Mouse (Mus musculus) hindbrain, embryonic 16.5 days (tissue): Measurements from ENCODE around the gene N4bp1. TPM values are rescaled to one million over a fixed set of nuclear protein-coding genes. Genes with fewer than 3 reads are reported as not detected.

Experiments used
- ATAC-seq: fragments of 200-750 bp; cut with Nextera tagmentation; 2 replicates; pipeline ENCODE4 v1.8.0; 2017; ENCODE audit warnings: moderate TSS enrichment, moderate library complexity
- H3K27ac ChIP-seq: fragments of 300-500 bp; sonication (generic); 2 replicates; pipeline ENCODE4 v1.5.1; 2014; ENCODE audit warnings: low read depth, mild to moderate bottlenecking, control low read depth, low read length, moderate library complexity
- H3K27me3 ChIP-seq: fragments of 300-500 bp; sonication (generic); replicated peaks from 2 replicates; pipeline ENCODE4 v1.6.1; 2014; ENCODE audit warnings: low read length; ENCODE audit not compliant: control insufficient read depth, insufficient read depth
- H3K36me3 ChIP-seq: fragments of 300-500 bp; sonication (generic); 2 replicates; pipeline ENCODE4 v1.6.1; 2014; ENCODE audit warnings: mild to moderate bottlenecking, low read length, moderate library complexity, mixed read lengths; ENCODE audit not compliant: control insufficient read depth, insufficient read depth
- H3K4me1 ChIP-seq: fragments of 300-500 bp; sonication (generic); 2 replicates; pipeline ENCODE4 v1.6.1; 2014; ENCODE audit warnings: low read depth, low read length; ENCODE audit not compliant: control insufficient read depth, insufficient read depth
- H3K4me2 ChIP-seq: fragments of 300-500 bp; sonication (generic); 2 replicates; pipeline ENCODE4 v1.6.1; 2014; ENCODE audit warnings: mild to moderate bottlenecking, low read length, control low read depth, moderate library complexity
- H3K4me3 ChIP-seq: fragments of 300-500 bp; sonication (generic); 2 replicates; pipeline ENCODE4 v1.5.1; 2014; ENCODE audit warnings: mild to moderate bottlenecking, low read length, control low read depth, moderate library complexity
- H3K9ac ChIP-seq: fragments of 300-500 bp; sonication (generic); 2 replicates; pipeline ENCODE4 v1.6.1; 2014; ENCODE audit warnings: low read depth, mild to moderate bottlenecking, control low read depth, low read length, moderate library complexity
- H3K9me3 ChIP-seq: fragments of 300-500 bp; sonication (generic); 2 replicates; pipeline ENCODE4 v1.6.1; 2014; ENCODE audit warnings: mild to moderate bottlenecking, low read length, moderate library complexity; ENCODE audit not compliant: control insufficient read depth
- WGBS: fragments of 180-500 bp; shearing (Covaris S2); extraction: QIAGEN DNeasy Blood & Tissue Kit; methylation state at CpG from one replicate; pipeline ENCODE4 v1.1.7; 2014; 5-methylcytosine and 5-hydroxymethylcytosine counted together
- polyA plus RNA-seq: library from polyadenylated mRNA; unstranded; fragments of >200 nt; fragmentation: Nextera tagmentation; extraction: Ambion mirVana; gene quantifications from 2 replicates; pipeline ENCODE4 v1.2.1, GENCODE M21; 2015

Gene N4bp1
- polyA plus RNA-seq, result 7.7 and 9.5 TPM in 2 replicates

DNA sequence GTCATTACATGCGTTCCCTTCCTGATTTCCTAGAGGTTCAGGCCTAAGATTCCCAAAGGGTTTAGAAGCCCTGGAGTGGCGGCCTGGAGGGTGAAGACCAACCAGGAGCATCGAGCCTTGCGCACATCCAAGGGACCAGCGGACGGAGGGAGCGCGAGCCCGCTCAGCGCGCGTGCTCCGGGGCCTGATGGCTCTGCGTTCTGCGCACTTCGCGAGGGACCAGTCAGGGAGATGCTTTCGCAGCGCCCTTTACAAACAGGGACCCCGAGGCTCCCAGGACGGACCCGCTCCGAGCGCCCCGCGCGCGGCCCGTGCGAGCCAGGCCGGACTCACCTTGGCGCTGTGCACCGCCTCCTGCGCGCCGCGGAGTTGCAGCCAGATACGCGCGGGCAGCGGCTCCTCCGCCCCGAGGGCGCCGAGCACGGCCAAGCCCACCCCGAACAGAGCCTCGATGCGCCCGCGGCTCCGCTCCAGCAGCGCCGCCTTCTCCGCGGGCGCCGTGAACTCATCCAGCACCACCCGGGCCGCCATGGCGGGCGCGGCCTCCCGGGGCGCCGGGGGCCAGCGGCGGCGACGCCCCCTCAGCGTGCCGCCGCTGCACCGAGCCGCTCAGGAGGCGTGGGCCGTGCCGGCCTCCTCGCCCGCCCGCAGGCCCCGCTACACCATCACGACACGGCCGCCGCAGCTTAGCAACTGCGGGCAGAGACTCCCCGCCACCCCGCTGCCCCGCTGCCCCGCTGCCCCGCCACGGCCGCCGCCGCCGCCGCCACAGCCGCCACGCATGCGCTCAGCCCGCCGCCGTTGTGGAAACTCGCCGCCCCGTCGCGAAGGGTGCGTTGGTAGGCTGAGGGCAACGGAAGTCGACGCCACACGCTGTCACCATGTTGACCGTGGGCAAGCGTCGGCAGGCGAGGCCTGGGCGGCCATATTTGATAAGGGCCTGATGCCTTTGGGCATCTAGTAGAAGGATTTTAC, at the start of gene N4bp1:
Gene N4bp1, minus strand, starts transcription at position 770 of the 975 bp plus-strand sequence.
- Histone ChIP-seq H3K4me3 (peak within 1 kb of the TSS; percentile 88), H3K9ac (peak within 1 kb of the TSS; percentile 83), H3K36me3 (peaks cover 1% of the 10 kb centered on the region; the same call in 1 of the 2 replicates), H3K4me1 (peaks cover 20% of the 10 kb centered on the region), H3K27me3 (no peaks in the 10 kb centered on the region), H3K4me2 (peak within 1 kb of the TSS; percentile 98), H3K9me3 (no peaks in the 10 kb centered on the region), H3K27ac (peak within 1 kb of the TSS; percentile 97)
- ATAC-seq, result peak; percentile 96
- WGBS, result under 1% methylated on average over 101 of the region's 119 CpGs

DNA sequence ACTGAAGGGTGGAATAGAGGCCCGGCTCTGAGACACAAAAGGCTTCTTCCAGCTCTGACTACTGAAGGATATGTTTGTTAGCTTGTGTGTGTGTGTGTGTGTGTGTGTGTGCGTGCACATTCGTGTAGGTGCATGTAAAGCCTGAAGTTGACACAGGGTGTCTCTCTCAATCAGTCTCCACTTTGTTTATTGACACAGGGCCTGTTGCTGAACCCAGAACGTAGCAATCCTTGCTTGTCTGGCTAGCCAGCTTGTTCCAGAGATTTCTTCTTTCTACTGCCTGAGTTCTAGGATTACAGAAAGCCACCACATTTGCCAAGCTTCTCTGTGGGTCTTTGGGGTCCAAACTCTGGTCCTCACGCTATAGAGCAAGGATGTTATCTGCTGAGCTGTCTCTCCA, 49.8 kb upstream of the N4bp1 start:
- Histone ChIP-seq H3K27ac (no peak overlapping the region), H3K4me2 (no peak overlapping the region), H3K9ac (no peak overlapping the region), H3K27me3 (no peaks in the 10 kb centered on the region), H3K9me3 (peaks cover 2% of the 10 kb centered on the region; the same call in 1 of the 2 replicates), H3K4me3 (no peak overlapping the region), H3K36me3 (no peaks in the 10 kb centered on the region), H3K4me1 (no peaks in the 10 kb centered on the region)
- 62% methylated on average over 5 of the region's 5 CpGs for WGBS
- ATAC-seq, result no peak

DNA sequence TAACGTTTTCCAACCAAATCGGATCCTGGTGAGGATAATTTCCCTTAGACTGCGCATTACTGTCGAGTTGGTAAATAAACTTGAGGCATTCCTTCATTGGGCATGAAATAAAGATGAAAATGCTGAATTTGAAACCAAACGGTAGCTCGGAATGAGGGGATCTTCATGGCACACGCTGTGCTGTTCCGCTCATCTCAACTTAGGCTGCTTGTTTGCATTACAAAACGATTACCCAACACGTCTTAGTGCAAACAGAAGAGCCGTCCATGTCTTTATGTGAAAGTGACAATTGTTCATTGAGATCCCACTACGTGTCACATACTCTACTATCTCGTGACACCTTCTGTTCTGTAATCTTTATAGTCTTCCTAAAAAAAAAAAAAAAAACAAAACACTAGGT, 49.3 kb upstream of the N4bp1 start:
- Histone ChIP-seq H3K36me3 (no peaks in the 10 kb centered on the region), H3K4me1 (no peaks in the 10 kb centered on the region), H3K9ac (no peak overlapping the region), H3K27me3 (no peaks in the 10 kb centered on the region), H3K4me3 (no peak overlapping the region), H3K4me2 (no peak overlapping the region), H3K27ac (no peak overlapping the region), H3K9me3 (peaks cover 2% of the 10 kb centered on the region; the same call in 1 of the 2 replicates)
- no peak for ATAC-seq
- WGBS, result 47% methylated on average over 13 of the region's 13 CpGs

DNA sequence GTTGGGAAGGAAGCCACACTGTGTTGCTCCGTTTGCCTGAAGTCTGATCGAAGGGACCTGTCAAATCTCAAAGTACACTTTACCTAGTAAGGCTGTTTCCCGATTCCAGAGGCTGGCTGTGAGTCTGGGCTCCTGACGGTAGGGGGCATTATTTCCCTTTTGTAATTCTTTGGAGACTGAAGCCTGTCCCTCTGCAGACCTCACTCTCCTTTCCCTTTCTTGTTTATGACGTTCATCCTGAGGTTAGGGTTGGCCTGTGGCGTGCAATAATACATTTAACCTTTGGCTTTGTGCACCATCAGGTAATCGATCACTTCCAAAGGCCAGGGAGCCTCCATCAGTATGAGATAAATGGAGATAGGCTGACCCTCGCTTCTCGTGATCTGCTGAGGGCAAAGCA, 48.8 kb upstream of the N4bp1 start:
- 17% methylated on average over 9 of the region's 9 CpGs for WGBS
- H3K4me3 ChIP-seq, result no peak overlapping the region
- H3K27me3 ChIP-seq, result no peaks in the 10 kb centered on the region

GRCm38 (mm10) chr8:86926237-86926636, 41.2 kb upstream of the N4bp1 start:
- Histone ChIP-seq H3K4me3 (no peak overlapping the region), H3K36me3 (no peaks in the 10 kb centered on the region), H3K4me2 (no peak overlapping the region), H3K4me1 (peaks cover 5% of the 10 kb centered on the region; the same call in 1 of the 2 replicates), H3K9ac (no peak overlapping the region), H3K9me3 (peaks cover 2% of the 10 kb centered on the region; the same call in 1 of the 2 replicates), H3K27ac (no peak overlapping the region), H3K27me3 (no peaks in the 10 kb centered on the region)
- ATAC-seq, result no peak
- 59% methylated on average over 8 of the region's 8 CpGs for WGBS

More for the DNA sequence above, 48.8 kb upstream of the N4bp1 start:
- 0 out of 2 replicates have a peak overlapping the region, but pooled peaks have one; percentile 4 for H3K9ac ChIP-seq
- H3K4me2 ChIP-seq, result 0 out of 2 replicates have a peak overlapping the region, but pooled peaks have one; percentile 9
- H3K27ac ChIP-seq, result no peak overlapping the region
- ATAC-seq, result peak; percentile 52; the same call in 1 of the 2 replicates
- H3K9me3 ChIP-seq, result peaks cover 2% of the 10 kb centered on the region; the same call in 1 of the 2 replicates
- no peaks in the 10 kb centered on the region for H3K4me1 ChIP-seq
- no peaks in the 10 kb centered on the region for H3K36me3 ChIP-seq

DNA sequence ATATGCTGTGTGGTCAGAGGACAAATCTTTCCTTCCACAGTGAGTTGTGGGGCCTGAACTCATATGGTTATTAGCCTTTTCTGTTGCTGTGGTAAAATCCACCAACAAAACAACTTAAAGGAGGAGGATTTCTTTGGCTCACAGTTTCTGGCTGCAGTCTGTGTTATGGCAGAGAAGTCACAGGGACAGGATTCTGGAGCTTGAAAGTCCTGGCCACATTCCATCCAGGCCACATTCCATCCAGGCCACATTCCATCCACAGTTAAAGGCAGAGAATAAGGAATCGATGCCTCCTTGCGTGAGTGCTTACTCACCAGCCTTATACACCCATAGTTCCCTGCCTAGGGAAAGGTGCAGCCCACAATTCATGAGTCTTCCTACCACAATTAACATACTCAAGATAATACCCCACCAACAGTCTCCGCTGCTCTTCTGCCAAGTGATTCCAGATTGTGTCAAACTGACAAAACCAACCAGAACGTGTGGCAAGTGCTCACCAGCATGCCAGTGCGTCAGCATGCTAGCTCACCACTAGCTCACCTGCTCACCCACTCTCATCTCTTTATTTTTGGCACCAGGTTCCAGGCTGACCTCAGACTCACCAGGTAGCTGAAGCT, 38.3 kb upstream of the N4bp1 start:
- no peaks in the 10 kb centered on the region for H3K27me3 ChIP-seq
- 85% methylated on average over 5 of the region's 5 CpGs for WGBS

DNA sequence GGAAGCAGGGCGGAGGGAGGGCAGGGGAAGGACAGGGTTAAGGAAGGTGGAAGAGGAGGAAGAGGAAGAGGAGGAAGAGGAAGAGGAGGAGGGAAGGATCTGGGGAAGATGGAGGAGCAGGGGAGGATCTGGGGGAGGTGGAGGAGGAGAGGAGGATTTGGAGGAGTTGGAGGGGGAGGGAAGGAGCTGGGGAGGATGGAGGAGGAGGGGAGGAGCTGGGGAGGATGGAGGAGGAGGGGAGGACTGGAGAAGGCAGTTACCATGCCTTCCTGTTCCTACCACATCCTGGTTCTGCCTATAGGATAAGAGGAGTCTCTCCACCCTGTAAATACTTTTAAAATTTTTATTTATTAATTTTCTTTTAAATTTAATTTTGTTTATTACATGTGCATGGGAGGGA, 37.6 kb upstream of the N4bp1 start:
- no peak overlapping the region for H3K4me3 ChIP-seq
- H3K9ac ChIP-seq, result no peak overlapping the region
- H3K4me1 ChIP-seq, result peaks cover 5% of the 10 kb centered on the region; the same call in 1 of the 2 replicates
- no peaks in the 10 kb centered on the region for H3K36me3 ChIP-seq
- 76% methylated on average over 1 of the region's 1 CpGs for WGBS
- no peak for ATAC-seq
- no peaks in the 10 kb centered on the region for H3K9me3 ChIP-seq
- H3K4me2 ChIP-seq, result no peak overlapping the region
- no peak overlapping the region for H3K27ac ChIP-seq
- no peaks in the 10 kb centered on the region for H3K27me3 ChIP-seq

More for the DNA sequence above, 38.3 kb upstream of the N4bp1 start:
- Histone ChIP-seq H3K4me1 (peaks cover 5% of the 10 kb centered on the region; the same call in 1 of the 2 replicates), H3K4me2 (no peak overlapping the region), H3K27ac (no peak overlapping the region), H3K36me3 (no peaks in the 10 kb centered on the region), H3K9ac (no peak overlapping the region), H3K9me3 (no peaks in the 10 kb centered on the region), H3K4me3 (no peak overlapping the region)
- no peak for ATAC-seq

DNA sequence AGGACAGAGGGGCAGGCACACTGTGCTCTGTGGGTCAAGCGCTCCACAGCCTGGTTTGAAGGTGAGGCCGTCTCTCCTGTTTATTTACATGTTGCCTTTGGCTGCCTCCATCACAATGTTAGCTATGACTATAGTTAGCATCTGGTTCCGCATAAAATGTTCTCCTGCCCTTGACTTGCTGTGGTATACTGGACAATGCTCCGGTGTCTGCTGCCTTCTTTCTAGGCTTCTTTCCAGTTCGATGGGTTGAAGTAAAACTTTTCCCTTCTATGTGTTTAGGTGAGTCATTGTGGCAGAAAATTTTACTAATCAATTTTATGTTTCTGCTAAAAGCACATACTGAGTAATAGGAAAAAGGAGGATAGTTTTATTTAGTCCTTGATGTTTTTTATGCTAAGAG, 37.1 kb upstream of the N4bp1 start:
- WGBS, result 75% methylated on average over 5 of the region's 5 CpGs
- Histone ChIP-seq H3K36me3 (no peaks in the 10 kb centered on the region), H3K27me3 (no peaks in the 10 kb centered on the region), H3K9me3 (no peaks in the 10 kb centered on the region), H3K27ac (no peak overlapping the region), H3K9ac (no peak overlapping the region), H3K4me1 (peaks cover 5% of the 10 kb centered on the region; the same call in 1 of the 2 replicates), H3K4me2 (no peak overlapping the region), H3K4me3 (no peak overlapping the region)
- ATAC-seq, result no peak

GRCm38 (mm10) chr8:86920996-86921395, 35.9 kb upstream of the N4bp1 start:
- no peak for ATAC-seq
- Histone ChIP-seq H3K9ac (no peak overlapping the region), H3K36me3 (no peaks in the 10 kb centered on the region), H3K4me1 (peaks cover 5% of the 10 kb centered on the region; the same call in 1 of the 2 replicates), H3K4me3 (no peak overlapping the region), H3K27me3 (no peaks in the 10 kb centered on the region), H3K27ac (no peak overlapping the region), H3K9me3 (no peaks in the 10 kb centered on the region), H3K4me2 (no peak overlapping the region)
- 65% methylated on average over 5 of the region's 5 CpGs for WGBS
